ENCODE assay signal across 24 mouse cellular contexts in the genomic region with DNA sequence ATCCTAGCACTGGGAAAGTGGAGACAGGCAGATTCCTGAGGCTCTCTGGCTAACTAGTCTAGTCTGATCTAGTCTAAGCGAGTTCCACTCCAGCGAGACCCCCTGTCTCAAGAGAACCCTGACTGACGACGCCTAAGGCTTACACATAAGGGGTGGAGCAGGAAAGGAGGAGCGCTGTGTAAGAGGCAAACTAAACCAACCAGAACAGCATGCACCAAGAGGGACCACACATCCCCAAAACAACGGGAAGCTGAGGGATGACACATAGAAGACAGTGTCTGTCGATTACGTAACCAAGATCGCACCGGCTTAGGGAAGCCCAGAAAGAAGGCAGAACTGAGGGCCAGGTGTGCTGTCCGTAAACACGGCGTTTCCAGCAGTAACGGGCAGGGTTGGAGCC. TPM values are rescaled to one million over a fixed set of nuclear protein-coding genes. Genes with fewer than 3 reads are reported as not detected.
DNase-seq lines count a peak whose midpoint lies in the region; ATAC-seq and TF ChIP-seq lines count a peak whose summit lies in the region.
"Had no signal": no experiment of that assay in that cellular context is flagged by ENCODE, and none has a peak within 500 bp of the region (broad histone marks: within the 10 kb centered on the region; RNA-seq: fewer than 3 reads in every experiment).

No protein-coding gene starts in this region.

- no peak overlapping the region for H3K27ac ChIP-seq in ES-E14 (ENCODE audit: insufficient read depth, low read depth, low read length, poor library complexity, severe bottlenecking)
- H3K27ac ChIP-seq: embryonic facial prominence, embryonic 12.5 days; forebrain, embryonic 12.5 days; hindbrain, embryonic 12.5 days had no signal

- peak; percentile 37 for DNase-seq in ES-E14 (ENCODE audit: low read depth, low spot score)
- DNase-seq in c-Kit-positive CD71-negative TER-119-negative erythroid progenitor cells, embryonic 14.5 days (ENCODE audit: low read depth): peak; percentile 44
- DNase-seq in thymus, postnatal 25 days: no peak
- DNase-seq: adrenal gland, postnatal 10 days; B cell, adult 2 months; cerebellum, adult 2 months; cerebellum, postnatal 14 days; gastrocnemius, postnatal 14 days; heart, adult 11 months; heart, postnatal 10 days; heart, postnatal 4 days had no signal

- peak; percentile 79 for ATAC-seq in megakaryocyte, adult 5-6 weeks (ENCODE audit: poor library complexity, severe bottlenecking)
- ATAC-seq in neutrophil, adult 5-6 weeks (ENCODE audit: extremely low read depth, insufficient number of reproducible peaks, low FRiP score, poor library complexity, severe bottlenecking): peak; percentile 81
- ATAC-seq in erythroblast, adult 5-6 weeks (replicated peaks; ENCODE audit: low FRiP score, poor library complexity, severe bottlenecking): no peak
- ATAC-seq in frontal cortex, adult (ENCODE audit: low TSS enrichment): no peak
- ATAC-seq: CD4-positive, CD25-positive, alpha-beta regulatory T cell, adult 4 months; forebrain, embryonic 16.5 days; hindbrain, embryonic 16.5 days; inflammation-experienced regulatory T-cells, adult 6 months; intestine, postnatal 0 days; Patski had no signal

- H3K9me3 ChIP-seq in ES-E14 (ENCODE audit: control insufficient read depth, insufficient read depth, low read depth, low read length): no peaks in the 10 kb centered on the region
- H3K9me3 ChIP-seq: embryonic facial prominence, embryonic 12.5 days; forebrain, embryonic 12.5 days; hindbrain, embryonic 12.5 days had no signal

- peaks cover 4 to 20% of the 10 kb centered on the region in 2 experiments; a peak in 2 of 4 replicates for H3K4me1 ChIP-seq in ES-E14 (ENCODE audit: control insufficient read depth in 2 of 2, insufficient read depth in 2 of 2, low read length in 2 of 2, poor library complexity in 1 of 2)
- H3K4me1 ChIP-seq: embryonic facial prominence, embryonic 12.5 days; forebrain, embryonic 12.5 days; hindbrain, embryonic 12.5 days had no signal

- H3K9ac ChIP-seq in ES-E14 (ENCODE audit: insufficient read depth, low read depth, low read length, poor library complexity, severe bottlenecking): no peak overlapping the region
- H3K9ac ChIP-seq: embryonic facial prominence, embryonic 12.5 days; forebrain, embryonic 12.5 days; hindbrain, embryonic 12.5 days had no signal

- in situ Hi-C loops in ES-E14 (cut with MboI; ENCODE audit: low sequenced_read_pairs in 2 of 2, unreplicated experiment in 2 of 2): no loop called here

- no peak overlapping the region for H3K4me3 ChIP-seq in ES-E14 (ENCODE audit: insufficient read depth in 1 of 2, low read depth in 1 of 2, low read length in 2 of 2, poor library complexity in 1 of 2, severe bottlenecking in 1 of 2)
- H3K4me3 ChIP-seq: embryonic facial prominence, embryonic 12.5 days; forebrain, embryonic 12.5 days; hindbrain, embryonic 12.5 days had no signal

- H3K36me3 ChIP-seq in ES-E14 (ENCODE audit: control insufficient read depth, insufficient read depth, low read length, poor library complexity, severe bottlenecking): no peaks in the 10 kb centered on the region
- H3K36me3 ChIP-seq: embryonic facial prominence, embryonic 12.5 days; forebrain, embryonic 12.5 days; hindbrain, embryonic 12.5 days had no signal

TF ChIP-seq in ES-E14, 5 proteins besides CTCF, POLR2A, EP300 and RAD21:
- TF ChIP-seq ZC3H11A (IDR thresholded peaks at IDR 0.05; ENCODE audit: borderline replicate concordance, low read depth, low read length) (no peak), HCFC1 (IDR thresholded peaks at IDR 0.05; ENCODE audit: borderline replicate concordance, insufficient read depth, low read length) (no peak), MAFK (IDR thresholded peaks at IDR 0.05; ENCODE audit: insufficient read depth, low read depth, low read length) (no peak), CHD2 (IDR thresholded peaks at IDR 0.05; ENCODE audit: low read depth, low read length) (no peak), ZNF384 (IDR thresholded peaks at IDR 0.05; ENCODE audit: low read depth, low read length) (no peak)
TF ChIP-seq in ES-E14: peak in this region for 0.

RNA-seq across cellular contexts. Expression of a gene that starts 2.6 kb away (rescaled TPM):
- total RNA-seq in ES-E14 (2012; rRNA removed): 1.5 TPM in 2 replicates
- 0.04 and 0.07 TPM in 2 replicates for total RNA-seq in megakaryocyte, adult 5-6 weeks (2015)
- 0.04 and 0.08 TPM in 2 replicates for total RNA-seq in megakaryocyte, adult 5-6 weeks (2017)
- under 0.01 and 0.49 TPM in 2 replicates for total RNA-seq in neutrophil, adult 5-6 weeks (2017)
- not detected in 2 replicates for total RNA-seq in erythroblast, adult 5-6 weeks (2015; ENCODE audit: low replicate concordance)
- not detected in 2 replicates for total RNA-seq in erythroblast, adult 5-6 weeks (2017; ENCODE audit: low replicate concordance)

RNA-seq across cellular contexts. Expression of a gene that starts 16.0 kb away (rescaled TPM):
- total RNA-seq in ES-E14 (2012; rRNA removed): 0.09 and 0.11 TPM in 2 replicates
- total RNA-seq in megakaryocyte, adult 5-6 weeks (2015): not detected in 2 replicates
- total RNA-seq in megakaryocyte, adult 5-6 weeks (2017): not detected in 2 replicates
- not detected in 2 replicates for total RNA-seq in neutrophil, adult 5-6 weeks (2017)
- not detected in 2 replicates for total RNA-seq in erythroblast, adult 5-6 weeks (2015; ENCODE audit: low replicate concordance)
- not detected in 2 replicates for total RNA-seq in erythroblast, adult 5-6 weeks (2017; ENCODE audit: low replicate concordance)
- total RNA-seq: heart, postnatal 4 days had no signal

Comparison
In these comparisons a context has a peak if more than half of its experiments do, and no peak if none do; other contexts are left out.
1. ATAC-seq: peak in megakaryocyte, adult 5-6 weeks (single experiment) and neutrophil, adult 5-6 weeks (single experiment); none in erythroblast, adult 5-6 weeks (single experiment) and frontal cortex, adult (single experiment).